Mouse (Mus musculus): ENCODE data around the gene Nemp1.

DNA sequence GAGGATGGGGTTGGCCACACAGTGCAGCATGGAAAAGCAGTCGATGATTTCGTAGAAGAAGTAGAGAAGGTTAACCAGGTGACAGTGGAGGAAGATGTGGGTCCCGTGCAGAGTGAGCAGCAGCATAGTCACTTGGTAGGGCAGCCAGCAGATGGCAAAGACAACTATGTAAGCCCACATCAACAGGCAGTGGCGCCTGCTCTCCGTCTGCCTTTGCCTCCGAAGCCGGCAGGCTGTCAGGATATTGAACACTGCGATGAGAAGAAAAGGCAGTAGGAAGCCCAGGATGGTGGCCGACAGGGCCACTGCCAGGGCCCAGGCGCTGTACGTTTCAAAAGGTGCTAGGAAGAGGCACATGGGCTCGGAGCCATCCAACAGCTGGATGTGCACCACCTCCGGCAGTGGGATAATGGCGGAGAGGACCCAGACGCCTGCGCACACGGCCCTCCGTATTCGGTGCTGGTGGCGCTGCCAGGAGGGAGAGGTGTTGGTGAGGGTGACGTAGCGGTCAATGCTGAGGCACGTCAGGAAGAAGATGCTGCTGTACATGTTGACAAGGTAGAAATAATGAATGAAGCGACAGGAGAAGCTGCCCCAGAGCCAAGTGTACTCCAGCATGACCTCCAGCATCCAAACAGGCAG lies 83.6 kb downstream of the Nemp1 start:
- TF ChIP-seq POLR2A (IDR thresholded peaks at IDR 0.05; ENCODE audit: control insufficient read depth, low read depth, low read length) (no peak), CTCF (IDR thresholded peaks at IDR 0.05; ENCODE audit: control insufficient read depth, insufficient read depth, insufficient replicate concordance, low read depth, low read length) (no peak)

Measured in testis, adult 2 months (tissue).